In genomic region chr11:58787651-58788050, GRCm38 (mm10) we compare ENCODE assay signal across 38 mouse cellular contexts. TPM values are rescaled to one million over a fixed set of nuclear protein-coding genes. Genes with fewer than 3 reads are reported as not detected.
A peak's percentile ranks its signal among the peaks of the same experiment; 100 is the strongest.
DNase-seq lines count a peak whose midpoint lies in the region; ATAC-seq and TF ChIP-seq lines count a peak whose summit lies in the region.
"Had no signal": no experiment of that assay in that cellular context is flagged by ENCODE, and none has a peak within 500 bp of the region (broad histone marks: within the 10 kb centered on the region; RNA-seq: fewer than 3 reads in every experiment).

No protein-coding gene starts in this region.

- TF ChIP-seq CTCF in CH12.LX (conservative IDR thresholded peaks at IDR 0.05 in 1 of 2, IDR thresholded peaks at IDR 0.05 in 1 of 2; ENCODE audit: low read depth in 2 of 2, low read length in 2 of 2) = no peak
- TF ChIP-seq CTCF in thymus, adult 2 months (IDR thresholded peaks at IDR 0.05; ENCODE audit: borderline replicate concordance, control insufficient read depth, extremely low read depth, insufficient read depth, low read length, poor library complexity) = no peak

- peak; percentile 17 to 22 for DNase-seq in B cell, adult 2 months
- peak; percentile 13 for DNase-seq in CH12.LX (ENCODE audit: extremely low read depth)
- DNase-seq in thymus, adult 2 months = peak; percentile 67
- peak; percentile 50 to 75 for DNase-seq in thymus, postnatal 36 days
- no peak for DNase-seq in adrenal gland, adult 2 months
- DNase-seq in lung, postnatal 25 days (ENCODE audit: low spot score) = no peak
- DNase-seq: adrenal gland, adult 8-10 months; cerebellum, adult 2 months; cerebellum, postnatal 14 days; gastrocnemius, postnatal 14 days; heart, postnatal 36 days; kidney, adult 11 months; kidney, postnatal 14 days; layer of hippocampus, adult 9-11 months; lung, embryonic 14.5 days; lung, postnatal 14 days had no signal

- WGBS in thymus, adult 2 months = 20% methylated on average over 10 of the region's 10 CpGs
- 87% methylated on average over 10 of the region's 10 CpGs for WGBS in forebrain, embryonic 15.5 days

- no peaks in the 10 kb centered on the region for H3K36me3 ChIP-seq in CH12.LX (replicated peaks in 1 of 2; ENCODE audit: control insufficient read depth in 1 of 2, insufficient read depth in 1 of 2, low read length in 1 of 2)
- H3K36me3 ChIP-seq in thymus, adult 2 months (ENCODE audit: control insufficient read depth, insufficient read depth, low read length) = no peaks in the 10 kb centered on the region
- no peaks in the 10 kb centered on the region for H3K36me3 ChIP-seq in forebrain, embryonic 15.5 days
- H3K36me3 ChIP-seq: forebrain, embryonic 12.5 days; heart, embryonic 10.5 days; heart, embryonic 15.5 days; hindbrain, embryonic 12.5 days; limb, embryonic 12.5 days; liver, embryonic 15.5 days had no signal

- TF ChIP-seq POLR2A in CH12.LX (IDR thresholded peaks at IDR 0.05; ENCODE audit: low read depth, low read length) = no peak
- TF ChIP-seq POLR2A in thymus, adult 2 months (IDR thresholded peaks at IDR 0.05; ENCODE audit: control insufficient read depth, extremely low read depth, insufficient read depth, low read length, poor library complexity) = no peak

- H3K27ac ChIP-seq in CH12.LX (ENCODE audit: insufficient read depth, low read depth) = no peak overlapping the region
- peak overlapping the region; percentile 98 for H3K27ac ChIP-seq in thymus, adult 2 months (ENCODE audit: control insufficient read depth, insufficient read depth, low read length)
- H3K27ac ChIP-seq in forebrain, embryonic 15.5 days (replicated peaks) = no peak overlapping the region
- H3K27ac ChIP-seq: forebrain, embryonic 12.5 days; heart, embryonic 10.5 days; heart, embryonic 15.5 days; hindbrain, embryonic 12.5 days; limb, embryonic 12.5 days; liver, embryonic 15.5 days had no signal

- H3K4me1 ChIP-seq in CH12.LX (ENCODE audit: control insufficient read depth in 1 of 2, insufficient read depth in 2 of 2) = peaks cover 11 to 31% of the 10 kb centered on the region in 2 experiments
- peaks cover 30% of the 10 kb centered on the region for H3K4me1 ChIP-seq in thymus, adult 2 months (replicated peaks; ENCODE audit: control insufficient read depth, insufficient read depth, low read length)
- H3K4me1 ChIP-seq in forebrain, embryonic 15.5 days = peaks cover 5% of the 10 kb centered on the region
- H3K4me1 ChIP-seq: heart, embryonic 10.5 days; limb, embryonic 12.5 days; liver, embryonic 15.5 days had no signal

- H3K9me3 ChIP-seq in CH12.LX (replicated peaks; ENCODE audit: low read length) = no peaks in the 10 kb centered on the region
- no peaks in the 10 kb centered on the region for H3K9me3 ChIP-seq in forebrain, embryonic 15.5 days
- H3K9me3 ChIP-seq: forebrain, embryonic 12.5 days; heart, embryonic 10.5 days; heart, embryonic 15.5 days; hindbrain, embryonic 12.5 days; limb, embryonic 12.5 days; liver, embryonic 15.5 days had no signal

- no peaks in the 10 kb centered on the region for H3K27me3 ChIP-seq in CH12.LX (replicated peaks)
- no peaks in the 10 kb centered on the region for H3K27me3 ChIP-seq in thymus, adult 2 months (ENCODE audit: control insufficient read depth, insufficient read depth, low read length)
- H3K27me3 ChIP-seq in forebrain, embryonic 15.5 days = no peaks in the 10 kb centered on the region
- H3K27me3 ChIP-seq: forebrain, embryonic 12.5 days; heart, embryonic 15.5 days; hindbrain, embryonic 12.5 days; limb, embryonic 12.5 days; liver, embryonic 15.5 days had no signal

- no peak for ATAC-seq in forebrain, embryonic 15.5 days (replicated peaks)
- ATAC-seq: activated CD4-positive, CD25-positive, alpha-beta regulatory T cell, adult 4 months had no signal

- TF ChIP-seq RAD21 in CH12.LX (IDR thresholded peaks at IDR 0.05; ENCODE audit: low read depth, low read length) = no peak

- no peak for TF ChIP-seq EP300 in CH12.LX (IDR thresholded peaks at IDR 0.05; ENCODE audit: low read length)

- no peak overlapping the region for H3K4me2 ChIP-seq in CH12.LX (ENCODE audit: insufficient read depth, low read depth, poor library complexity, severe bottlenecking)
- no peak overlapping the region for H3K4me2 ChIP-seq in forebrain, embryonic 15.5 days (replicated peaks)
- H3K4me2 ChIP-seq: forebrain, embryonic 12.5 days; heart, embryonic 15.5 days; hindbrain, embryonic 12.5 days; limb, embryonic 12.5 days; liver, embryonic 15.5 days; lung, embryonic 14.5 days; midbrain, embryonic 11.5 days had no signal

- no peak overlapping the region for H3K4me3 ChIP-seq in CH12.LX (replicated peaks in 1 of 3; ENCODE audit: low read depth in 2 of 3, low read length in 2 of 3, poor library complexity in 1 of 3)
- no peak overlapping the region for H3K4me3 ChIP-seq in thymus, adult 2 months (ENCODE audit: control insufficient read depth, insufficient read depth, low read length)
- no peak overlapping the region for H3K4me3 ChIP-seq in forebrain, embryonic 15.5 days
- H3K4me3 ChIP-seq: erythroblast, embryonic 14.5 days; forebrain, embryonic 12.5 days; heart, embryonic 10.5 days; heart, embryonic 15.5 days; hindbrain, embryonic 12.5 days; limb, embryonic 12.5 days; liver, embryonic 15.5 days had no signal

- dilution Hi-C loops in CH12.LX (cut with MboI; ENCODE audit: extremely low pct_ligation_motif_present, extremely low pct_unique_long_range_greater_than_20kb, low sequenced_read_pairs) = no loop called here

- in situ Hi-C loops in CH12.LX (cut with MboI; ENCODE audit: low pct_ligation_motif_present, low pct_unique_long_range_greater_than_20kb, low sequenced_read_pairs) = no loop called here

- no peaks in the 10 kb centered on the region for H3K79me2 ChIP-seq in CH12.LX (replicated peaks; ENCODE audit: control insufficient read depth, extremely low read depth, insufficient read depth, poor library complexity, severe bottlenecking)

- no peak overlapping the region for H3K9ac ChIP-seq in CH12.LX (ENCODE audit: insufficient read depth, low read depth)
- H3K9ac ChIP-seq in forebrain, embryonic 15.5 days (replicated peaks) = no peak overlapping the region
- H3K9ac ChIP-seq: forebrain, embryonic 12.5 days; heart, embryonic 15.5 days; hindbrain, embryonic 12.5 days; limb, embryonic 12.5 days; liver, embryonic 15.5 days; lung, embryonic 14.5 days had no signal

TF ChIP-seq in CH12.LX, 34 proteins besides CTCF, POLR2A, EP300 and RAD21:
- TF ChIP-seq CHD2 (IDR thresholded peaks at IDR 0.05; ENCODE audit: low read length) = no peak
- TF ChIP-seq ZNF384 (IDR thresholded peaks at IDR 0.05; ENCODE audit: low read depth, low read length) = peak; percentile 26; the same call in 1 of the 2 replicates

RNA-seq across cellular contexts. Expression of gene Olfr314, which starts 4.9 kb away (rescaled TPM):
- total RNA-seq in CH12.LX (2012; rRNA removed) (not detected in 2 replicates), CH12.LX (2014; rRNA removed) (not detected in 2 replicates)
- not detected in 2 replicates for polyA plus RNA-seq in CH12.LX (2012; ENCODE audit: insufficient read length, low read depth)
- polyA plus RNA-seq in thymus, adult 2 months (2012; rRNA removed) = 0.08 TPM in 1 of 2 replicates, not detected in the other
- not detected for total RNA-seq in adrenal gland, adult 2 months (2021)
- not detected in 2 replicates for polyA plus RNA-seq in adrenal gland, adult 2 months (2012; rRNA removed)
- not detected in 2 replicates for polyA plus RNA-seq in forebrain, embryonic 15.5 days (2015; fragmentation: Nextera tagmentation; extraction: Ambion mirVana)
- total RNA-seq: adrenal gland, adult 8-10 months; adrenal gland, postnatal 4 days; gastrocnemius, postnatal 14 days; granulocyte monocyte progenitor cell, adult 5-6 weeks; heart, postnatal 36 days; left cerebral cortex, adult 18-20 months; left cerebral cortex, postnatal 14 days; liver, adult 2 months; megakaryocyte, adult 5-6 weeks had no signal
- polyA plus RNA-seq: activated CD4-positive, CD25-positive, alpha-beta regulatory T cell, adult 4 months; cerebellum, adult 2 months; cortical plate, adult 2 months; embryonic facial prominence, embryonic 14.5 days; erythroblast, embryonic 14.5 days; forebrain, embryonic 12.5 days; heart, embryonic 10.5 days; heart, embryonic 15.5 days; hindbrain, embryonic 12.5 days; kidney, embryonic 14.5 days; limb, embryonic 12.5 days; liver, adult 2 months; liver, embryonic 15.5 days; lung, embryonic 14.5 days; midbrain, embryonic 11.5 days; neural tube, embryonic 14.5 days; small intestine, adult 2 months; stomach, embryonic 16.5 days had no signal

RNA-seq across cellular contexts. Expression of gene Fam183b, which starts 14.1 kb away (rescaled TPM):
- total RNA-seq in CH12.LX (2012; rRNA removed) (0.67 and 0.72 TPM in 2 replicates), CH12.LX (2014; rRNA removed) (not detected in 2 replicates)
- not detected in 2 replicates for polyA plus RNA-seq in CH12.LX (2012; ENCODE audit: insufficient read length, low read depth)
- 0.59 and 0.82 TPM in 2 replicates for polyA plus RNA-seq in thymus, adult 2 months (2012; rRNA removed)
- total RNA-seq in adrenal gland, adult 2 months (2021) = 1 to 10 TPM; 2.2 to 2.7 TPM
- polyA plus RNA-seq in adrenal gland, adult 2 months (2012; rRNA removed) = 0.39 TPM in 1 of 2 replicates, not detected in the other
- 4.9 and 8.4 TPM in 2 replicates for polyA plus RNA-seq in forebrain, embryonic 15.5 days (2015; fragmentation: Nextera tagmentation; extraction: Ambion mirVana)
- total RNA-seq: gastrocnemius, postnatal 14 days; granulocyte monocyte progenitor cell, adult 5-6 weeks; heart, postnatal 36 days; liver, adult 2 months; megakaryocyte, adult 5-6 weeks had no signal
- polyA plus RNA-seq: activated CD4-positive, CD25-positive, alpha-beta regulatory T cell, adult 4 months; erythroblast, embryonic 14.5 days; kidney, embryonic 14.5 days; limb, embryonic 12.5 days; liver, adult 2 months; liver, embryonic 15.5 days; lung, embryonic 14.5 days had no signal

RNA-seq across cellular contexts. Expression of gene Olfr315, which starts 14.7 kb away (rescaled TPM):
- total RNA-seq in CH12.LX (2012; rRNA removed) = not detected in 2 replicates
- not detected in 2 replicates for total RNA-seq in CH12.LX (2014; rRNA removed)
- polyA plus RNA-seq in CH12.LX (2012; ENCODE audit: insufficient read length, low read depth) = not detected in 2 replicates
- 1.4 and 1.5 TPM in 2 replicates for polyA plus RNA-seq in thymus, adult 2 months (2012; rRNA removed)
- not detected for total RNA-seq in adrenal gland, adult 2 months (2021)
- not detected in 2 replicates for polyA plus RNA-seq in adrenal gland, adult 2 months (2012; rRNA removed)
- not detected in 2 replicates for polyA plus RNA-seq in forebrain, embryonic 15.5 days (2015; fragmentation: Nextera tagmentation; extraction: Ambion mirVana)
- total RNA-seq: adrenal gland, adult 8-10 months; adrenal gland, postnatal 4 days; gastrocnemius, postnatal 14 days; granulocyte monocyte progenitor cell, adult 5-6 weeks; heart, postnatal 36 days; left cerebral cortex, adult 18-20 months; left cerebral cortex, postnatal 14 days; liver, adult 2 months; megakaryocyte, adult 5-6 weeks had no signal
- polyA plus RNA-seq: activated CD4-positive, CD25-positive, alpha-beta regulatory T cell, adult 4 months; cerebellum, adult 2 months; cortical plate, adult 2 months; erythroblast, embryonic 14.5 days; forebrain, embryonic 12.5 days; heart, embryonic 10.5 days; heart, embryonic 15.5 days; hindbrain, embryonic 12.5 days; kidney, embryonic 14.5 days; limb, embryonic 12.5 days; liver, adult 2 months; liver, embryonic 15.5 days; lung, embryonic 14.5 days; midbrain, embryonic 11.5 days; neural tube, embryonic 14.5 days; small intestine, adult 2 months; stomach, embryonic 16.5 days had no signal

RNA-seq across cellular contexts. Expression of gene Olfr313, which starts 27.1 kb away (rescaled TPM):
- total RNA-seq in CH12.LX (2012; rRNA removed) (0.04 and 0.13 TPM in 2 replicates), CH12.LX (2014; rRNA removed) (not detected in 2 replicates)
- polyA plus RNA-seq in CH12.LX (2012; ENCODE audit: insufficient read length, low read depth) = 0.09 and 0.10 TPM in 2 replicates
- polyA plus RNA-seq in thymus, adult 2 months (2012; rRNA removed) = not detected in 2 replicates
- not detected for total RNA-seq in adrenal gland, adult 2 months (2021)
- not detected in 2 replicates for polyA plus RNA-seq in adrenal gland, adult 2 months (2012; rRNA removed)
- polyA plus RNA-seq in forebrain, embryonic 15.5 days (2015; fragmentation: Nextera tagmentation; extraction: Ambion mirVana) = not detected in 2 replicates
- total RNA-seq: adrenal gland, adult 8-10 months; adrenal gland, postnatal 4 days; gastrocnemius, postnatal 14 days; granulocyte monocyte progenitor cell, adult 5-6 weeks; heart, postnatal 36 days; left cerebral cortex, adult 18-20 months; left cerebral cortex, postnatal 14 days; liver, adult 2 months; megakaryocyte, adult 5-6 weeks had no signal
- polyA plus RNA-seq: activated CD4-positive, CD25-positive, alpha-beta regulatory T cell, adult 4 months; cerebellum, adult 2 months; cortical plate, adult 2 months; erythroblast, embryonic 14.5 days; forebrain, embryonic 12.5 days; heart, embryonic 10.5 days; heart, embryonic 15.5 days; hindbrain, embryonic 12.5 days; kidney, embryonic 14.5 days; limb, embryonic 12.5 days; liver, adult 2 months; liver, embryonic 15.5 days; lung, embryonic 14.5 days; midbrain, embryonic 11.5 days; neural tube, embryonic 14.5 days; small intestine, adult 2 months; stomach, embryonic 16.5 days had no signal

RNA-seq across cellular contexts. Expression of gene Olfr316, which starts 35.1 kb away (rescaled TPM):
- total RNA-seq in CH12.LX (2012; rRNA removed) (not detected in 2 replicates), CH12.LX (2014; rRNA removed) (not detected in 2 replicates)
- not detected in 2 replicates for polyA plus RNA-seq in CH12.LX (2012; ENCODE audit: insufficient read length, low read depth)
- 0.19 TPM in 1 of 2 replicates, not detected in the other for polyA plus RNA-seq in thymus, adult 2 months (2012; rRNA removed)
- total RNA-seq in adrenal gland, adult 2 months (2021) = not detected
- polyA plus RNA-seq in adrenal gland, adult 2 months (2012; rRNA removed) = not detected in 2 replicates
- 0.08 TPM in 1 of 2 replicates, not detected in the other for polyA plus RNA-seq in forebrain, embryonic 15.5 days (2015; fragmentation: Nextera tagmentation; extraction: Ambion mirVana)
- total RNA-seq: adrenal gland, adult 8-10 months; adrenal gland, postnatal 4 days; gastrocnemius, postnatal 14 days; granulocyte monocyte progenitor cell, adult 5-6 weeks; heart, postnatal 36 days; liver, adult 2 months; megakaryocyte, adult 5-6 weeks had no signal
- polyA plus RNA-seq: activated CD4-positive, CD25-positive, alpha-beta regulatory T cell, adult 4 months; cerebellum, adult 2 months; embryonic facial prominence, embryonic 14.5 days; erythroblast, embryonic 14.5 days; forebrain, embryonic 12.5 days; heart, embryonic 10.5 days; heart, embryonic 15.5 days; hindbrain, embryonic 12.5 days; kidney, embryonic 14.5 days; limb, embryonic 12.5 days; liver, adult 2 months; liver, embryonic 15.5 days; lung, embryonic 14.5 days; midbrain, embryonic 11.5 days; neural tube, embryonic 14.5 days; small intestine, adult 2 months; stomach, embryonic 16.5 days had no signal

Comparison
In these comparisons a context has a peak if more than half of its experiments do, and no peak if none do; other contexts are left out.
1. DNase-seq: peak in B cell, adult 2 months (2 of 2), CH12.LX (single experiment), thymus, adult 2 months (single experiment) and thymus, postnatal 36 days (2 of 2); none in adrenal gland, adult 2 months (single experiment) and lung, postnatal 25 days (single experiment).